Mouse (Mus musculus) E14TG2a.4 (cell line): ENCODE data around the gene Gm20388.

Experiments
- CTCF ChIP-seq: conservative IDR thresholded peaks from 2 replicates; pipeline ENCODE4 v1.5.1; 2014; ENCODE audit warnings: low read length
- NANOG ChIP-seq: IDR thresholded peaks from 2 replicates; pipeline ENCODE4 v1.6.1; 2014; ENCODE audit warnings: borderline replicate concordance, low read length, mixed read lengths
- POU5F1 ChIP-seq: IDR thresholded peaks from 2 replicates; pipeline ENCODE4 v1.6.1; 2014; ENCODE audit warnings: low read length, borderline replicate concordance

DNA sequence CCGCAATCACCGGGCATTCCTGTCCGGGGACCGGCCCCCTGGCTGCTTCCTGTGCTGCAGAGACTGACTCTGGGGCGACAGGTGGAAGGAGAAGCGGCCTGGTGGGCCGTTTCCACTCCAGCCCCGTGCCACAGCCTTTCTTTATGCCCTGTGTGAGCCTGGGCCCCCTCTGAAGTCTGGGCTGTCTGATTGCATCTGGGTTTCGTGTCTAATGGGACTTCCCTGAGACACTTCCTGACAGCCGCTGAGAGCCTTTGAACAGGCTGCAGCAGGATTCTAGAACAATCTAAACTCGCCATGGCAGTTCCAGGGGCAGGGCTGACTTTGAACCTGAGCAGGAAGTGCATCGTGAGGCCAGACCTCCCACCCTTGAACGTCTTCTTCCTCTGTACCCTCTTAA lies 1066.5 kb downstream of the Gm20388 start:
- no peak for TF ChIP-seq CTCF
- no peak for TF ChIP-seq POU5F1
- TF ChIP-seq NANOG = no peak
